9 mouse cellular contexts compared by ENCODE assay signal in genomic region chrX:99820790-99821395, GRCm38 (mm10). TPM values are rescaled to one million over a fixed set of nuclear protein-coding genes. Genes with fewer than 3 reads are reported as not detected.
A peak's percentile ranks its signal among the peaks of the same experiment; 100 is the strongest.
DNase-seq lines count a peak whose midpoint lies in the region; ATAC-seq and TF ChIP-seq lines count a peak whose summit lies in the region.
"Had no signal": no experiment of that assay in that cellular context is flagged by ENCODE, and none has a peak within 500 bp of the region (broad histone marks: within the 10 kb centered on the region; RNA-seq: fewer than 3 reads in every experiment).

Tmem28 (plus strand) TSS chrX:99821021.

- no peak for DNase-seq in heart, adult 9 months (ENCODE audit: low spot score in 2 of 2)
- DNase-seq in thymus, adult 2 months: no peak
- DNase-seq in thymus, postnatal 36 days: no peak
- DNase-seq in hindbrain, postnatal 0 days (ENCODE audit: low spot score): peak; percentile 10
- DNase-seq in midbrain, embryonic 10.5 days (ENCODE audit: low spot score): peak; percentile 31
- no peak for DNase-seq in Muller cell, postnatal 12 days (ENCODE audit: inconsistent ontology term)
- DNase-seq in gastrocnemius, postnatal 25 days: no peak

- TF ChIP-seq POLR2A in thymus, adult 2 months (IDR thresholded peaks at IDR 0.05; ENCODE audit: control insufficient read depth, extremely low read depth, insufficient read depth, low read length, poor library complexity): no peak

- no peak within 1 kb of the TSS for H3K9ac ChIP-seq in heart, embryonic 11.5 days (ENCODE audit: low read depth, low read length)
- H3K9ac ChIP-seq in hindbrain, postnatal 0 days (replicated peaks; ENCODE audit: low read length): peak within 1 kb of the TSS; percentile 41; the same call in 1 of the 2 replicates

- no peaks in the 10 kb centered on the region for H3K9me3 ChIP-seq in heart, embryonic 11.5 days (replicated peaks; ENCODE audit: control insufficient read depth, low read length)
- no peaks in the 10 kb centered on the region for H3K9me3 ChIP-seq in hindbrain, postnatal 0 days (ENCODE audit: low read length)
- 0 out of 2 replicates have a peak, but pooled peaks cover 18% of the 10 kb centered on the region for H3K9me3 ChIP-seq in midbrain, embryonic 10.5 days (replicated peaks)

- H3K4me3 ChIP-seq in heart, embryonic 11.5 days (ENCODE audit: low read depth, low read length): peak within 1 kb of the TSS; percentile 50
- H3K4me3 ChIP-seq in thymus, adult 2 months (ENCODE audit: control insufficient read depth, insufficient read depth, low read length): 0 out of 2 replicates have a peak within 1 kb of the TSS, but pooled peaks have one; percentile 11
- peak within 1 kb of the TSS; percentile 55 for H3K4me3 ChIP-seq in hindbrain, postnatal 0 days (ENCODE audit: low read length)
- peak within 1 kb of the TSS; percentile 66 for H3K4me3 ChIP-seq in midbrain, embryonic 10.5 days

- no peak for ATAC-seq in heart, embryonic 11.5 days (replicated peaks; ENCODE audit: insufficient number of reproducible peaks, low FRiP score, low TSS enrichment)
- peak; percentile 16; the same call in 1 of the 2 replicates for ATAC-seq in hindbrain, postnatal 0 days

- H3K27me3 ChIP-seq in heart, embryonic 11.5 days (ENCODE audit: control insufficient read depth, insufficient read depth, low read length): peaks cover 52% of the 10 kb centered on the region
- H3K27me3 ChIP-seq in thymus, adult 2 months (ENCODE audit: control insufficient read depth, insufficient read depth, low read length): 0 out of 2 replicates have a peak, but pooled peaks cover 2% of the 10 kb centered on the region
- H3K27me3 ChIP-seq in hindbrain, postnatal 0 days (ENCODE audit: insufficient read depth, low read length): no peaks in the 10 kb centered on the region
- H3K27me3 ChIP-seq in midbrain, embryonic 10.5 days (ENCODE audit: low read depth, poor library complexity, severe bottlenecking): peaks cover 94% of the 10 kb centered on the region

- no peaks in the 10 kb centered on the region for H3K4me1 ChIP-seq in heart, embryonic 11.5 days (ENCODE audit: control insufficient read depth, insufficient read depth, low read length)
- H3K4me1 ChIP-seq in thymus, adult 2 months (replicated peaks; ENCODE audit: control insufficient read depth, insufficient read depth, low read length): no peaks in the 10 kb centered on the region
- H3K4me1 ChIP-seq in hindbrain, postnatal 0 days (ENCODE audit: insufficient read depth, low read length): no peaks in the 10 kb centered on the region
- peaks cover 24% of the 10 kb centered on the region for H3K4me1 ChIP-seq in midbrain, embryonic 10.5 days

- no peak within 1 kb of the TSS for H3K27ac ChIP-seq in heart, embryonic 11.5 days (ENCODE audit: low read depth, low read length)
- H3K27ac ChIP-seq in thymus, adult 2 months (ENCODE audit: control insufficient read depth, insufficient read depth, low read length): no peak within 1 kb of the TSS
- peak within 1 kb of the TSS; percentile 45; the same call in 1 of the 2 replicates for H3K27ac ChIP-seq in hindbrain, postnatal 0 days
- H3K27ac ChIP-seq in midbrain, embryonic 10.5 days (replicated peaks): peak within 1 kb of the TSS; percentile 82

- TF ChIP-seq CTCF in thymus, adult 2 months (IDR thresholded peaks at IDR 0.05; ENCODE audit: borderline replicate concordance, control insufficient read depth, extremely low read depth, insufficient read depth, low read length, poor library complexity): no peak
- TF ChIP-seq CTCF in hindbrain, postnatal 0 days (IDR thresholded peaks at IDR 0.05; ENCODE audit: low read depth): no peak

- peak within 1 kb of the TSS; percentile 74 for H3K4me2 ChIP-seq in heart, embryonic 11.5 days
- peak within 1 kb of the TSS; percentile 60 for H3K4me2 ChIP-seq in hindbrain, postnatal 0 days (ENCODE audit: low read depth, low read length)

- no peaks in the 10 kb centered on the region for H3K36me3 ChIP-seq in heart, embryonic 11.5 days (ENCODE audit: control insufficient read depth, insufficient read depth, low read length)
- H3K36me3 ChIP-seq in thymus, adult 2 months (ENCODE audit: control insufficient read depth, insufficient read depth, low read length): no peaks in the 10 kb centered on the region
- H3K36me3 ChIP-seq in hindbrain, postnatal 0 days (ENCODE audit: insufficient read depth, low read length): no peaks in the 10 kb centered on the region
- no peaks in the 10 kb centered on the region for H3K36me3 ChIP-seq in midbrain, embryonic 10.5 days

- 17% methylated on average over 61 of the region's 82 CpGs for WGBS in heart, embryonic 11.5 days (ENCODE audit: insufficient replicate concordance)
- 3% methylated on average over 56 of the region's 82 CpGs for WGBS in thymus, adult 2 months
- WGBS in hindbrain, postnatal 0 days: 26% methylated on average over 62 of the region's 82 CpGs
- WGBS in midbrain, embryonic 10.5 days: 30% methylated on average over 78 of the region's 82 CpGs

RNA-seq across cellular contexts. Expression of gene Tmem28, which starts in this region (rescaled TPM):
- 0.11 TPM in 1 of 2 replicates, not detected in the other for polyA plus RNA-seq in heart, embryonic 11.5 days (2014; fragmentation: Nextera tagmentation; extraction: Ambion mirVana)
- polyA plus RNA-seq in thymus, adult 2 months (2012; rRNA removed): 0.28 and 0.31 TPM in 2 replicates
- 10.4 and 12.4 TPM in 2 replicates for total RNA-seq in hindbrain, postnatal 0 days (2014; rRNA removed)
- 1.1 and 1.2 TPM in 2 replicates for polyA plus RNA-seq in hindbrain, postnatal 0 days (2015; fragmentation: Nextera tagmentation; extraction: Ambion mirVana)
- 0.56 and 1.1 TPM in 2 replicates for polyA plus RNA-seq in midbrain, embryonic 10.5 days (2016; fragmentation: Nextera tagmentation; extraction: Ambion mirVana)
- total RNA-seq in gastrocnemius, postnatal 25 days (2021): under 1 TPM; 0.18 to 0.27 TPM
- total RNA-seq: MEL had no signal

Comparison
In these comparisons a context has a peak if more than half of its experiments do, and no peak if none do; other contexts are left out.
1. H3K27ac ChIP-seq: peak in hindbrain, postnatal 0 days (single experiment) and midbrain, embryonic 10.5 days (single experiment); none in heart, embryonic 11.5 days (single experiment) and thymus, adult 2 months (single experiment).
2. H3K4me3 ChIP-seq: peak in every context shown above with its lines; median percentile 66 in midbrain, embryonic 10.5 days; 55 in hindbrain, postnatal 0 days; 50 in heart, embryonic 11.5 days; 11 in thymus, adult 2 months.
3. DNase-seq: peak in hindbrain, postnatal 0 days (single experiment) and midbrain, embryonic 10.5 days (single experiment); none in heart, adult 9 months (0 of 2), thymus, adult 2 months (single experiment), thymus, postnatal 36 days (0 of 2), Muller cell, postnatal 12 days (single experiment) and gastrocnemius, postnatal 25 days (single experiment).